Mouse (Mus musculus) CD8-positive naive resting alpha-beta T cell, adult 57 days (primary cell): ENCODE data around the gene Rem1. TPM values are rescaled to one million over a fixed set of nuclear protein-coding genes. Genes with fewer than 3 reads are reported as not detected.

Experiments used
- total RNA-seq: library from RNA; stranded (reverse); gene quantifications from one replicate; pipeline ENCODE4 v1.2.4, GENCODE M21; 2023

The Rem1 gene
- total RNA-seq, result not detected

DNA sequence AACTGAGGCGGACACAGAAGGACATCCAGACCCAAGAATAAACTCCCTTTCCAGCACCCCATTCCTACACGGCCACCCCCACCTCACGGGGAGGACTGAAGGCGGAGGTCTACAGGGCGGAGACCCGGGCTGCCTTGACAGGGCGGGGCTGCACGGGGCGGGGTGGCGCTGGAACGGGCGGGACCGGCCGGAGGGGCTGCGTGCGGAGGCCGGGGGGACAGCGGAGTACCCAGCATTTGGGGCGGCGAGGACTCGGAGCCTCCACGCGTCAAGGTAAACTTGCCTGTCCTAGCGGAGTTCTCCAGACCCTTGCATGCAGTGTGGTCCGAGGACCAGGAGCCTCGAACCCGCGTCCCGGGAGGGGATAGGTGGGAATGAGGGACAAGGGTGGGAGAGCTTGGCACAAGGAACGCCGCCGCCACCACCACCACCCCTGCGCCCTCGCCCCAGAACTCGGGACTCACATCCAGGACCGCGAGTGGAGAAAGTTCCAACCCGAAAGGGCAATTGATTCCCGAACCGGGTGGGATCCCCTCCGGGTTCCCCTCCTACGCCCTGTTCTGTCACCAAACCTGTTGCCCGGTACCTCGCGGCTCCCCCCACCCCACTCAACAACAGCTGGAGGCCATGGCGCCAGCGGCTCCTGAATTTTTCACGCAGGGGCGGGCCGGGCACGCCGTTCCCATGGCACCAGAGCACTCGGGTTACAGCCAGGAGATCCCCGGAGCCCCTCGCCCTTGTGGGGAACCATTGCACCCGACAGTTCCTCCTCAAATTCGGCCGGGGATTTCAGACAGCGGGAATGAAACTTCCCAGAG is at the start of gene Rem1:
Gene Rem1, plus strand, starts transcription at position 178 of the 818 bp plus-strand sequence.

DNA sequence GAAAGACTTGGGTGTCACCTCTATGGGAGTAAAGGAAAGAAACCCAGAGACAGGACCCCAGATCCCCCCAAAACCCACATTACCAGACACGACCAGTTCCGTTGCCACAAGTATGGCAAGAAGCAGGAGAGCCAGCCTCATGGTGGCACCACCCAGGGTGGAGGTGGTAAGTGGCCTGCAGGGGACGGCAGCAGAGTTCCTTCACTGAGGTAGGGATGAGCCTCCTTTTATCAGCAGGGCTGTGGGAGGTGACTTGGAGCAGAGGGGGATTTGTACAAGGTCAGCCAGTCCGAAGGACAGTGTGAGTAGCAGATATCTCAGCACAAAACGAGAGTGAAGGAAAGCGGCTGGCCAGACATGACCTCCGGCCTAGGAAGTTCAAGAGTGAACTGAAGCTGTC is 46.6 kb upstream of the Rem1 start, which contains the start of gene Defb19:
Gene Defb19, minus strand, starts transcription at position 206 of the 400 bp plus-strand sequence.

GRCm38 (mm10) chr2:152599299-152599698 is 27.5 kb upstream of the Rem1 start, which contains the start of gene Defb45:
Defb45 (minus strand) TSS chr2:152599399.

GRCm38 (mm10) chr2:152604057-152604456 is 22.7 kb upstream of the Rem1 start, which contains the start of gene Defb36:
Defb36 (plus strand) TSS chr2:152604327.

GRCm38 (mm10) chr2:152622953-152623352 is 3.8 kb upstream of the Rem1 start, which contains the start of gene Defb25:
Defb25 (minus strand) TSS chr2:152623053.

DNA sequence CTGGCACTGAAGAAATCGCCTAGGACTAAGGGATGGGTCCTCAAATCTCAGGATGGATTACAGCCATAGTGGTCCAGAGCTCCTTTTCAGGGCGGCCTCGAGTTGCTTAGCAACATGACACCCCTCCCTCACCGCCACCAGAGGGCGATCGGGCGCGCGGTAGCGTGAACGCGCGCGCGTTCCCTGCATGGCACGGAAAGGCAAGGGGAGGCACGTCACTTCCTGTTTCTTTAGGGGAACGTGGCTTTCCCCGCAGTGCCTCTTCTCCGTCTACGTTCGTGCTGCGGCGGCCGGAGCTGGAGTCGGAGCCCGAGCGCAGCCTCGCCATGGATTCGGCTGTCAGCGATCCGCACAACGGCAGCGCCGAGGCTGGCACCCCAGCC is 42.5 kb downstream of the Rem1 start, which contains the start of gene H13:
Gene H13, plus strand, starts transcription at position 206 of the 383 bp plus-strand sequence.

Other genes starting within 250 kb of the Rem1 start
- gene Sox12, start 228.9 kb upstream of the Rem1 start, total RNA-seq, result 1.2 TPM
- 2.9 TPM for gene Zcchc3, start 211.9 kb upstream of the Rem1 start, total RNA-seq
- gene 6820408C15Rik, start 211.4 kb upstream of the Rem1 start, total RNA-seq, result not detected
- gene Defb23, start 162.3 kb upstream of the Rem1 start, total RNA-seq, result not detected
- not detected for gene Defb20, start 149.9 kb upstream of the Rem1 start, total RNA-seq
- not detected for gene Defb22, start 136.8 kb upstream of the Rem1 start, total RNA-seq
- gene Defb26, start 115.3 kb upstream of the Rem1 start, total RNA-seq, result not detected
- gene Defb28, start 108.7 kb upstream of the Rem1 start, total RNA-seq, result not detected
- gene Defb29, start 86.9 kb upstream of the Rem1 start, total RNA-seq, result not detected
- gene Gm17416, start 57.6 kb upstream of the Rem1 start, total RNA-seq, result not detected
- gene Defb21, start 54.2 kb upstream of the Rem1 start, total RNA-seq, result not detected
- not detected for gene Defb19, start 46.6 kb upstream of the Rem1 start, total RNA-seq
- not detected for gene Defb45, start 27.6 kb upstream of the Rem1 start, total RNA-seq
- gene Defb36, start 22.6 kb upstream of the Rem1 start, total RNA-seq, result not detected
- not detected for gene Defb25, start 3.9 kb upstream of the Rem1 start, total RNA-seq
- gene H13, start 42.5 kb downstream of the Rem1 start, total RNA-seq, result 143 TPM
- gene Mcts2, start 60.1 kb downstream of the Rem1 start, total RNA-seq, result 20.3 TPM
- 1.4 TPM for gene Id1, start 109.3 kb downstream of the Rem1 start, total RNA-seq
- gene Cox4i2, start 127.2 kb downstream of the Rem1 start, total RNA-seq, result not detected
- 15.6 TPM for gene Bcl2l1, start 204.8 kb downstream of the Rem1 start, total RNA-seq
- gene Tpx2, start 221.0 kb downstream of the Rem1 start, total RNA-seq, result 1.5 TPM